Comparison of ENCODE assay signal across 17 mouse cellular contexts in genomic region chr12:70783049-70783448, GRCm38 (mm10). TPM values are rescaled to one million over a fixed set of nuclear protein-coding genes. Genes with fewer than 3 reads are reported as not detected.
DNase-seq lines count a peak whose midpoint lies in the region; ATAC-seq and TF ChIP-seq lines count a peak whose summit lies in the region.
"Had no signal": no experiment of that assay in that cellular context is flagged by ENCODE, and none has a peak within 500 bp of the region (broad histone marks: within the 10 kb centered on the region; RNA-seq: fewer than 3 reads in every experiment).

No protein-coding gene starts in this region.

- no peak for ATAC-seq in neural tube, embryonic 12.5 days (ENCODE audit: low FRiP score, low read depth)
- ATAC-seq in neural tube, embryonic 15.5 days (ENCODE audit: low FRiP score), result no peak
- ATAC-seq in hindbrain, postnatal 0 days, result no peak
- ATAC-seq: Patski had no signal

- no peaks in the 10 kb centered on the region for H3K36me3 ChIP-seq in heart, embryonic 10.5 days
- H3K36me3 ChIP-seq in neural tube, embryonic 12.5 days, result no peaks in the 10 kb centered on the region
- no peaks in the 10 kb centered on the region for H3K36me3 ChIP-seq in neural tube, embryonic 15.5 days
- H3K36me3 ChIP-seq in hindbrain, postnatal 0 days (ENCODE audit: insufficient read depth, low read length), result no peaks in the 10 kb centered on the region
- H3K36me3 ChIP-seq: liver, embryonic 13.5 days had no signal

- intact Hi-C loops in gastrocnemius, adult 2 months (cut with DNase I), result no loop called here

- H3K4me2 ChIP-seq in neural tube, embryonic 12.5 days (replicated peaks), result 0 out of 2 replicates have a peak overlapping the region, but pooled peaks have one; percentile 42
- H3K4me2 ChIP-seq in neural tube, embryonic 15.5 days, result no peak overlapping the region
- peak overlapping the region; percentile 33 for H3K4me2 ChIP-seq in hindbrain, postnatal 0 days (ENCODE audit: low read depth, low read length)
- H3K4me2 ChIP-seq: liver, embryonic 13.5 days had no signal

- H3K9ac ChIP-seq in neural tube, embryonic 12.5 days, result no peak overlapping the region
- no peak overlapping the region for H3K9ac ChIP-seq in neural tube, embryonic 15.5 days (replicated peaks)
- H3K9ac ChIP-seq in hindbrain, postnatal 0 days (replicated peaks; ENCODE audit: low read length), result no peak overlapping the region
- H3K9ac ChIP-seq: liver, embryonic 13.5 days had no signal

- 56% methylated on average over 9 of the region's 9 CpGs for WGBS in heart, embryonic 10.5 days
- WGBS in neural tube, embryonic 12.5 days, result 65% methylated on average over 9 of the region's 9 CpGs
- 64% methylated on average over 9 of the region's 9 CpGs for WGBS in neural tube, embryonic 15.5 days
- 47% methylated on average over 9 of the region's 9 CpGs for WGBS in hindbrain, postnatal 0 days

- TF ChIP-seq CTCF in hindbrain, postnatal 0 days (IDR thresholded peaks at IDR 0.05; ENCODE audit: low read depth), result no peak
- no peak for TF ChIP-seq CTCF in gastrocnemius, adult 2 months (IDR thresholded peaks at IDR 0.05)

- H3K4me3 ChIP-seq in heart, embryonic 10.5 days, result no peak overlapping the region
- no peak overlapping the region for H3K4me3 ChIP-seq in neural tube, embryonic 12.5 days
- H3K4me3 ChIP-seq in neural tube, embryonic 15.5 days (replicated peaks), result no peak overlapping the region
- no peak overlapping the region for H3K4me3 ChIP-seq in hindbrain, postnatal 0 days (ENCODE audit: low read length)
- no peak overlapping the region for H3K4me3 ChIP-seq in gastrocnemius, adult 2 months
- H3K4me3 ChIP-seq: left cerebral cortex, adult 2 months; liver, embryonic 13.5 days had no signal

- DNase-seq in heart, embryonic 10.5 days (ENCODE audit: low spot score), result no peak
- DNase-seq in heart, postnatal 4 days, result no peak
- DNase-seq in hindbrain, postnatal 0 days (ENCODE audit: low spot score), result no peak
- DNase-seq in gastrocnemius, adult 2 months, result no peak
- DNase-seq in right cerebral cortex, adult 18-20 months, result no peak
- DNase-seq in frontal cortex, postnatal 10 days (ENCODE audit: low spot score in 2 of 2), result no peak
- DNase-seq: adrenal gland, adult 2 months; cerebellum, postnatal 14 days; gastrocnemius, postnatal 14 days; heart, postnatal 10 days; kidney, postnatal 10 days; liver, embryonic 13.5 days; thymus, postnatal 14 days had no signal

- peak overlapping the region; percentile 12; the same call in 1 of the 2 replicates for H3K27ac ChIP-seq in heart, embryonic 10.5 days
- no peak overlapping the region for H3K27ac ChIP-seq in neural tube, embryonic 12.5 days
- H3K27ac ChIP-seq in neural tube, embryonic 15.5 days (replicated peaks), result no peak overlapping the region
- H3K27ac ChIP-seq in hindbrain, postnatal 0 days, result no peak overlapping the region
- no peak overlapping the region for H3K27ac ChIP-seq in gastrocnemius, adult 2 months
- H3K27ac ChIP-seq: left cerebral cortex, adult 2 months; liver, embryonic 13.5 days had no signal

- peaks cover 4% of the 10 kb centered on the region; the same call in 1 of the 2 replicates for H3K27me3 ChIP-seq in heart, embryonic 10.5 days (ENCODE audit: insufficient read depth, poor library complexity, severe bottlenecking)
- no peaks in the 10 kb centered on the region for H3K27me3 ChIP-seq in neural tube, embryonic 12.5 days (replicated peaks)
- H3K27me3 ChIP-seq in neural tube, embryonic 15.5 days (replicated peaks), result no peaks in the 10 kb centered on the region
- H3K27me3 ChIP-seq in hindbrain, postnatal 0 days (ENCODE audit: insufficient read depth, low read length), result no peaks in the 10 kb centered on the region
- H3K27me3 ChIP-seq: Patski had no signal

- peaks cover 26% of the 10 kb centered on the region for H3K4me1 ChIP-seq in heart, embryonic 10.5 days
- peaks cover 7% of the 10 kb centered on the region for H3K4me1 ChIP-seq in neural tube, embryonic 12.5 days
- H3K4me1 ChIP-seq in neural tube, embryonic 15.5 days, result peaks cover 12% of the 10 kb centered on the region
- H3K4me1 ChIP-seq in hindbrain, postnatal 0 days (ENCODE audit: insufficient read depth, low read length), result 0 out of 2 replicates have a peak, but pooled peaks cover 5% of the 10 kb centered on the region

- no peaks in the 10 kb centered on the region for H3K9me3 ChIP-seq in heart, embryonic 10.5 days
- H3K9me3 ChIP-seq in neural tube, embryonic 12.5 days, result no peaks in the 10 kb centered on the region
- H3K9me3 ChIP-seq in neural tube, embryonic 15.5 days (replicated peaks), result no peaks in the 10 kb centered on the region
- H3K9me3 ChIP-seq in hindbrain, postnatal 0 days (ENCODE audit: low read length), result no peaks in the 10 kb centered on the region
- H3K9me3 ChIP-seq: liver, embryonic 13.5 days had no signal

RNA-seq across cellular contexts. Expression of gene Frmd6, which starts 42.3 kb away (rescaled TPM):
- 20.1 and 20.4 TPM in 2 replicates for polyA plus RNA-seq in heart, embryonic 10.5 days (2016; fragmentation: Nextera tagmentation; extraction: Ambion mirVana)
- total RNA-seq in heart, postnatal 4 days (2021), result 10 to 100 TPM; 40.0 to 42.1 TPM
- polyA plus RNA-seq in neural tube, embryonic 12.5 days (2016; fragmentation: Nextera tagmentation; extraction: Ambion mirVana), result 18.8 and 23.2 TPM in 2 replicates
- 9.3 and 13.3 TPM in 2 replicates for polyA plus RNA-seq in neural tube, embryonic 15.5 days (2015; fragmentation: Nextera tagmentation; extraction: Ambion mirVana)
- 7.0 and 7.9 TPM in 2 replicates for total RNA-seq in hindbrain, postnatal 0 days (2014; rRNA removed)
- 5.8 and 6.5 TPM in 2 replicates for polyA plus RNA-seq in hindbrain, postnatal 0 days (2015; fragmentation: Nextera tagmentation; extraction: Ambion mirVana)
- total RNA-seq in gastrocnemius, adult 2 months (2021), result 10 to 100 TPM in 1 of 2 experiments, 1 to 10 TPM in 1; 9.8 to 14.2 TPM
